Mouse (Mus musculus): ENCODE measurements around the gene Ece1.

GRCm38 (mm10) chr4:137990433-137990832 is 128.4 kb downstream of the Ece1 start:
- no peak for TF ChIP-seq CTCF (IDR thresholded peaks at IDR 0.05; ENCODE audit: insufficient read depth, low read length)
- TF ChIP-seq POLR2A (IDR thresholded peaks at IDR 0.05; ENCODE audit: borderline replicate concordance, extremely low read depth, low read depth, low read length): no peak

All from lung, adult 2 months (tissue).